Comparison of ENCODE assay signal across 1 mouse cellular context in genomic region chr2:174075673-174076432, GRCm38 (mm10).
TF ChIP-seq lines count a peak whose summit lies in the region.

Gene Stx16 (plus strand): TSS chr2:174076308.

TF ChIP-seq in MEL, 35 proteins besides CTCF, POLR2A, EP300 and RAD21 (continued from another document):
- TF ChIP-seq MAX (IDR thresholded peaks at IDR 0.05; ENCODE audit: low read length) (no peak; the same call in 1 of the 2 replicates), POLR2AphosphoS5 (IDR thresholded peaks at IDR 0.05; ENCODE audit: borderline replicate concordance, low read depth, low read length) (no peak), MYB (IDR thresholded peaks at IDR 0.05; ENCODE audit: low read depth, low read length) (no peak)
TF ChIP-seq in MEL: peak in this region for 12.
